Mouse (Mus musculus): ENCODE measurements around the gene Akr7a5. TPM values are rescaled to one million over a fixed set of nuclear protein-coding genes. Genes with fewer than 3 reads are reported as not detected.

Gene Akr7a5
- polyA plus RNA-seq (2015; fragmentation: Nextera tagmentation; extraction: Ambion mirVana) = 82.9 and 85.8 TPM in 2 replicates

GRCm38 (mm10) chr4:139310171-139310898, at the start of gene Akr7a5, which contains the start of gene Pqlc2:
Akr7a5 (plus strand) TSS chr4:139310744.
Pqlc2 (minus strand) TSS chr4:139310708.
- Histone ChIP-seq H3K27me3 (no peaks in the 10 kb centered on the region), H3K4me3 (peak within 1 kb of the TSS; percentile 67), H3K4me2 (peak within 1 kb of the TSS; percentile 94), H3K9me3 (no peaks in the 10 kb centered on the region), H3K27ac (peak within 1 kb of the TSS; percentile 77), H3K36me3 (peaks cover 24% of the 10 kb centered on the region), H3K4me1 (peaks cover 30% of the 10 kb centered on the region), H3K9ac (peak within 1 kb of the TSS; percentile 88)
- ATAC-seq (ENCODE audit: insufficient number of reproducible peaks, low FRiP score, low TSS enrichment, low read depth) = peak; percentile 87
- under 1% methylated on average over 62 of the region's 63 CpGs for WGBS

- Histone ChIP-seq H3K27me3 (no peaks in the 10 kb centered on the region), H3K36me3 (peaks cover 60% of the 10 kb centered on the region), H3K27ac (no peak overlapping the region), H3K4me2 (no peak overlapping the region), H3K9ac (no peak overlapping the region), H3K9me3 (no peaks in the 10 kb centered on the region), H3K4me3 (no peak overlapping the region), H3K4me1 (peaks cover 59% of the 10 kb centered on the region)
- ATAC-seq (ENCODE audit: insufficient number of reproducible peaks, low FRiP score, low TSS enrichment, low read depth) = no peak
- WGBS = 88% methylated on average over 6 of the region's 6 CpGs
Measured at GRCm38 (mm10) chr4:139262981-139263380, 47.6 kb upstream of the Akr7a5 start.

- Histone ChIP-seq H3K4me1 (peaks cover 59% of the 10 kb centered on the region), H3K9me3 (no peaks in the 10 kb centered on the region), H3K27me3 (no peaks in the 10 kb centered on the region), H3K4me2 (no peak overlapping the region), H3K27ac (peak overlapping the region; percentile 68), H3K9ac (no peak overlapping the region), H3K4me3 (no peak overlapping the region), H3K36me3 (peaks cover 42% of the 10 kb centered on the region)
- WGBS = 59% methylated on average over 13 of the region's 13 CpGs
- no peak for ATAC-seq (ENCODE audit: insufficient number of reproducible peaks, low FRiP score, low TSS enrichment, low read depth)
Measured at GRCm38 (mm10) chr4:139265783-139266499, 44.6 kb upstream of the Akr7a5 start.

GRCm38 (mm10) chr4:139266500-139266865, 44.1 kb upstream of the Akr7a5 start:
- Histone ChIP-seq H3K36me3 (peaks cover 37% of the 10 kb centered on the region), H3K4me2 (no peak overlapping the region), H3K9me3 (no peaks in the 10 kb centered on the region), H3K4me1 (peaks cover 59% of the 10 kb centered on the region), H3K27ac (peak overlapping the region; percentile 68), H3K9ac (no peak overlapping the region), H3K27me3 (no peaks in the 10 kb centered on the region), H3K4me3 (no peak overlapping the region)
- WGBS = 38% methylated on average over 7 of the region's 7 CpGs
- ATAC-seq (ENCODE audit: insufficient number of reproducible peaks, low FRiP score, low TSS enrichment, low read depth) = no peak

- peaks cover 65% of the 10 kb centered on the region for H3K4me1 ChIP-seq
- H3K9me3 ChIP-seq = no peaks in the 10 kb centered on the region
- H3K36me3 ChIP-seq = peaks cover 29% of the 10 kb centered on the region
- H3K27ac ChIP-seq = peak overlapping the region; percentile 68
- no peak overlapping the region for H3K4me2 ChIP-seq
- ATAC-seq (ENCODE audit: insufficient number of reproducible peaks, low FRiP score, low TSS enrichment, low read depth) = no peak
- WGBS = 43% methylated on average over 3 of the region's 3 CpGs
- H3K9ac ChIP-seq = no peak overlapping the region
- H3K27me3 ChIP-seq = no peaks in the 10 kb centered on the region
- no peak overlapping the region for H3K4me3 ChIP-seq
Measured at GRCm38 (mm10) chr4:139267335-139267734, 43.2 kb upstream of the Akr7a5 start.

GRCm38 (mm10) chr4:139268242-139268641, 42.3 kb upstream of the Akr7a5 start:
- Histone ChIP-seq H3K27ac (peak overlapping the region; percentile 68; the same call in 1 of the 2 replicates), H3K9ac (no peak overlapping the region), H3K4me2 (no peak overlapping the region), H3K9me3 (no peaks in the 10 kb centered on the region), H3K4me3 (no peak overlapping the region), H3K27me3 (no peaks in the 10 kb centered on the region), H3K4me1 (peaks cover 69% of the 10 kb centered on the region), H3K36me3 (peaks cover 25% of the 10 kb centered on the region)
- ATAC-seq (ENCODE audit: insufficient number of reproducible peaks, low FRiP score, low TSS enrichment, low read depth) = no peak
- WGBS = 71% methylated on average over 1 of the region's 1 CpGs

GRCm38 (mm10) chr4:139270168-139270567, 40.4 kb upstream of the Akr7a5 start:
- no peak overlapping the region for H3K4me2 ChIP-seq
- H3K9ac ChIP-seq = no peak overlapping the region
- ATAC-seq (ENCODE audit: insufficient number of reproducible peaks, low FRiP score, low TSS enrichment, low read depth) = no peak
- no peak overlapping the region; the same call in 1 of the 2 replicates for H3K27ac ChIP-seq
- 66% methylated on average over 3 of the region's 3 CpGs for WGBS
- H3K4me1 ChIP-seq = peaks cover 75% of the 10 kb centered on the region
- no peaks in the 10 kb centered on the region for H3K9me3 ChIP-seq
- no peaks in the 10 kb centered on the region for H3K27me3 ChIP-seq
- no peak overlapping the region for H3K4me3 ChIP-seq
- peaks cover 19% of the 10 kb centered on the region for H3K36me3 ChIP-seq

GRCm38 (mm10) chr4:139271562-139271961, 39.0 kb upstream of the Akr7a5 start:
- no peak overlapping the region for H3K9ac ChIP-seq

GRCm38 (mm10) chr4:139272951-139273680, 37.4 kb upstream of the Akr7a5 start:
- H3K4me1 ChIP-seq = peaks cover 64% of the 10 kb centered on the region

More at GRCm38 (mm10) chr4:139271562-139271961, 39.0 kb upstream of the Akr7a5 start:
- peaks cover 75% of the 10 kb centered on the region for H3K4me1 ChIP-seq
- peaks cover 18% of the 10 kb centered on the region for H3K36me3 ChIP-seq
- H3K4me2 ChIP-seq = no peak overlapping the region
- peak overlapping the region; percentile 58 for H3K27ac ChIP-seq
- WGBS = 11% methylated on average over 9 of the region's 9 CpGs
- H3K4me3 ChIP-seq = no peak overlapping the region
- H3K9me3 ChIP-seq = no peaks in the 10 kb centered on the region
- H3K27me3 ChIP-seq = no peaks in the 10 kb centered on the region
- ATAC-seq (ENCODE audit: insufficient number of reproducible peaks, low FRiP score, low TSS enrichment, low read depth) = no peak

GRCm38 (mm10) chr4:139274573-139274972, 36.0 kb upstream of the Akr7a5 start:
- H3K27ac ChIP-seq = no peak overlapping the region
- ATAC-seq (ENCODE audit: insufficient number of reproducible peaks, low FRiP score, low TSS enrichment, low read depth) = no peak
- H3K9ac ChIP-seq = no peak overlapping the region
- peaks cover 20% of the 10 kb centered on the region for H3K36me3 ChIP-seq
- no peaks in the 10 kb centered on the region for H3K9me3 ChIP-seq
- H3K27me3 ChIP-seq = no peaks in the 10 kb centered on the region
- H3K4me3 ChIP-seq = no peak overlapping the region
- no peak overlapping the region for H3K4me2 ChIP-seq
- WGBS = 62% methylated on average over 7 of the region's 7 CpGs
- H3K4me1 ChIP-seq = peaks cover 51% of the 10 kb centered on the region

More at GRCm38 (mm10) chr4:139272951-139273680, 37.4 kb upstream of the Akr7a5 start:
- Histone ChIP-seq H3K27ac (no peak overlapping the region), H3K9me3 (no peaks in the 10 kb centered on the region), H3K4me2 (no peak overlapping the region), H3K36me3 (peaks cover 18% of the 10 kb centered on the region), H3K4me3 (no peak overlapping the region), H3K27me3 (no peaks in the 10 kb centered on the region), H3K9ac (no peak overlapping the region)
- ATAC-seq (ENCODE audit: insufficient number of reproducible peaks, low FRiP score, low TSS enrichment, low read depth) = no peak; the same call in 1 of the 2 replicates
- WGBS = 92% methylated on average over 10 of the region's 10 CpGs

GRCm38 (mm10) chr4:139276411-139276810, 34.1 kb upstream of the Akr7a5 start:
- Histone ChIP-seq H3K4me3 (no peak overlapping the region), H3K36me3 (peaks cover 38% of the 10 kb centered on the region), H3K4me2 (no peak overlapping the region), H3K9me3 (no peaks in the 10 kb centered on the region), H3K27ac (no peak overlapping the region), H3K4me1 (peaks cover 36% of the 10 kb centered on the region), H3K27me3 (no peaks in the 10 kb centered on the region), H3K9ac (no peak overlapping the region)
- WGBS = 59% methylated on average over 7 of the region's 7 CpGs
- ATAC-seq (ENCODE audit: insufficient number of reproducible peaks, low FRiP score, low TSS enrichment, low read depth) = no peak

Data from limb, embryonic 15.5 days (tissue).